In genomic region chr5:36426404-36426803, GRCm38 (mm10) we compare ENCODE assay signal across 12 mouse cellular contexts. TPM values are rescaled to one million over a fixed set of nuclear protein-coding genes. Genes with fewer than 3 reads are reported as not detected.
DNase-seq lines count a peak whose midpoint lies in the region; ATAC-seq lines count a peak whose summit lies in the region.
"Had no signal": no experiment of that assay in that cellular context is flagged by ENCODE, and none has a peak within 500 bp of the region (broad histone marks: within the 10 kb centered on the region; RNA-seq: fewer than 3 reads in every experiment).

No protein-coding gene starts in this region.

- peak; percentile 62 for ATAC-seq in common myeloid progenitor, adult 5-6 weeks (replicated peaks; ENCODE audit: low read depth, poor library complexity, severe bottlenecking)
- no peak for ATAC-seq in hindbrain, embryonic 11.5 days (ENCODE audit: low FRiP score)
- ATAC-seq in heart, embryonic 12.5 days (ENCODE audit: insufficient number of reproducible peaks, low FRiP score): no peak

- 0 out of 2 replicates have a peak, but pooled peaks cover 3% of the 10 kb centered on the region for H3K4me1 ChIP-seq in hindbrain, embryonic 11.5 days (replicated peaks; ENCODE audit: control insufficient read depth, insufficient read depth, low read length)
- peaks cover 6% of the 10 kb centered on the region; the same call in 1 of the 2 replicates for H3K4me1 ChIP-seq in heart, embryonic 12.5 days (replicated peaks)
- H3K4me1 ChIP-seq: liver, embryonic 15.5 days had no signal

- H3K27ac ChIP-seq in hindbrain, embryonic 11.5 days (ENCODE audit: low read depth, low read length): no peak overlapping the region
- no peak overlapping the region for H3K27ac ChIP-seq in heart, embryonic 12.5 days (ENCODE audit: poor library complexity, severe bottlenecking)
- H3K27ac ChIP-seq: hindbrain, embryonic 13.5 days; liver, embryonic 15.5 days had no signal

- H3K27me3 ChIP-seq in hindbrain, embryonic 11.5 days (ENCODE audit: control insufficient read depth, insufficient read depth, low read length): no peaks in the 10 kb centered on the region
- 0 out of 2 replicates have a peak, but pooled peaks cover 14% of the 10 kb centered on the region for H3K27me3 ChIP-seq in heart, embryonic 12.5 days (replicated peaks)
- H3K27me3 ChIP-seq: hindbrain, embryonic 13.5 days; liver, embryonic 15.5 days had no signal

- H3K4me2 ChIP-seq in hindbrain, embryonic 11.5 days (replicated peaks; ENCODE audit: low read depth, low read length): no peak overlapping the region
- no peak overlapping the region for H3K4me2 ChIP-seq in heart, embryonic 12.5 days
- H3K4me2 ChIP-seq: hindbrain, embryonic 13.5 days; liver, embryonic 15.5 days had no signal

- whole genome bisulfite sequencing in hindbrain, embryonic 11.5 days: 78% methylated on average over 5 of the region's 5 CpGs
- 79% methylated on average over 5 of the region's 5 CpGs for WGBS in heart, embryonic 12.5 days

- H3K4me3 ChIP-seq in hindbrain, embryonic 11.5 days (ENCODE audit: low read depth, low read length): no peak overlapping the region
- no peak overlapping the region for H3K4me3 ChIP-seq in heart, embryonic 12.5 days
- H3K4me3 ChIP-seq: hindbrain, embryonic 13.5 days; liver, embryonic 15.5 days had no signal

- H3K36me3 ChIP-seq in hindbrain, embryonic 11.5 days (ENCODE audit: control insufficient read depth, insufficient read depth, low read length): no peaks in the 10 kb centered on the region
- H3K36me3 ChIP-seq in heart, embryonic 12.5 days: no peaks in the 10 kb centered on the region
- H3K36me3 ChIP-seq: hindbrain, embryonic 13.5 days; liver, embryonic 15.5 days had no signal

- DNase-seq in cerebellum, postnatal 25 days: peak; percentile 16 to 32
- DNase-seq in cerebellum, postnatal 36 days: no peak
- peak; percentile 64 to 84 for DNase-seq in kidney, postnatal 25 days
- DNase-seq in left cerebral cortex, postnatal 25 days (ENCODE audit: low spot score in 2 of 2): peak; percentile 52 to 82
- no peak for DNase-seq in hindbrain, embryonic 11.5 days (ENCODE audit: low spot score)
- DNase-seq in urinary bladder, adult 2 months (ENCODE audit: low spot score): no peak
- DNase-seq: cerebellum, adult 9-11 months had no signal

- no peak overlapping the region for H3K9ac ChIP-seq in hindbrain, embryonic 11.5 days (ENCODE audit: low read depth, low read length)
- H3K9ac ChIP-seq in heart, embryonic 12.5 days: no peak overlapping the region
- H3K9ac ChIP-seq: liver, embryonic 15.5 days had no signal

- H3K9me3 ChIP-seq in hindbrain, embryonic 11.5 days (ENCODE audit: control insufficient read depth, low read length): no peaks in the 10 kb centered on the region
- H3K9me3 ChIP-seq in heart, embryonic 12.5 days (replicated peaks): no peaks in the 10 kb centered on the region
- H3K9me3 ChIP-seq: hindbrain, embryonic 13.5 days; liver, embryonic 15.5 days had no signal

- intact Hi-C loops in left cerebral cortex, postnatal 25 days (cut with DNase I): no loop called here

RNA-seq across cellular contexts. Expression of gene Sorcs2, which starts 28.5 kb away (rescaled TPM):
- total RNA-seq in common myeloid progenitor, adult 5-6 weeks (2017): not detected in 2 replicates
- 10 to 100 TPM; 39.2 to 43.8 TPM for total RNA-seq in left cerebral cortex, postnatal 25 days (2021)
- 4.1 and 6.0 TPM in 2 replicates for polyA plus RNA-seq in hindbrain, embryonic 11.5 days (2014; fragmentation: Nextera tagmentation; extraction: Ambion mirVana)
- polyA plus RNA-seq in urinary bladder, adult 2 months (2012; rRNA removed): 15.8 and 20.7 TPM in 2 replicates
- polyA plus RNA-seq in heart, embryonic 12.5 days (2016; fragmentation: Nextera tagmentation; extraction: Ambion mirVana): 12.4 and 14.1 TPM in 2 replicates

RNA-seq across cellular contexts. Expression of gene Grpel1, which starts 38.4 kb away (rescaled TPM):
- total RNA-seq in common myeloid progenitor, adult 5-6 weeks (2017): 26.7 and 37.0 TPM in 2 replicates
- 10 to 100 TPM; 20.7 to 22.7 TPM for total RNA-seq in left cerebral cortex, postnatal 25 days (2021)
- polyA plus RNA-seq in hindbrain, embryonic 11.5 days (2014; fragmentation: Nextera tagmentation; extraction: Ambion mirVana): 52.5 and 57.6 TPM in 2 replicates
- 25.3 and 32.5 TPM in 2 replicates for polyA plus RNA-seq in urinary bladder, adult 2 months (2012; rRNA removed)
- 54.9 and 57.4 TPM in 2 replicates for polyA plus RNA-seq in heart, embryonic 12.5 days (2016; fragmentation: Nextera tagmentation; extraction: Ambion mirVana)

RNA-seq across cellular contexts. Expression of gene Tada2b, which starts 57.7 kb away (rescaled TPM):
- total RNA-seq in common myeloid progenitor, adult 5-6 weeks (2017): 10.8 and 20.3 TPM in 2 replicates
- 10 to 100 TPM; 25.1 to 27.1 TPM for total RNA-seq in left cerebral cortex, postnatal 25 days (2021)
- 4.6 and 4.9 TPM in 2 replicates for polyA plus RNA-seq in hindbrain, embryonic 11.5 days (2014; fragmentation: Nextera tagmentation; extraction: Ambion mirVana)
- 12.6 and 14.3 TPM in 2 replicates for polyA plus RNA-seq in urinary bladder, adult 2 months (2012; rRNA removed)
- polyA plus RNA-seq in heart, embryonic 12.5 days (2016; fragmentation: Nextera tagmentation; extraction: Ambion mirVana): 1.6 and 1.9 TPM in 2 replicates

RNA-seq across cellular contexts. Expression of gene Ccdc96, which starts 58.0 kb away (rescaled TPM):
- total RNA-seq in common myeloid progenitor, adult 5-6 weeks (2017): 0.05 and 0.39 TPM in 2 replicates
- total RNA-seq in left cerebral cortex, postnatal 25 days (2021): 1 to 10 TPM; 1.0 to 1.2 TPM
- polyA plus RNA-seq in hindbrain, embryonic 11.5 days (2014; fragmentation: Nextera tagmentation; extraction: Ambion mirVana): 3.6 and 4.8 TPM in 2 replicates
- polyA plus RNA-seq in urinary bladder, adult 2 months (2012; rRNA removed): 0.17 and 0.32 TPM in 2 replicates
- polyA plus RNA-seq in heart, embryonic 12.5 days (2016; fragmentation: Nextera tagmentation; extraction: Ambion mirVana): 0.28 and 0.29 TPM in 2 replicates
- total RNA-seq: monocyte, adult 5-6 weeks had no signal

Comparison
In these comparisons a context has a peak if more than half of its experiments do, and no peak if none do; other contexts are left out.
1. DNase-seq: peak in cerebellum, postnatal 25 days (2 of 2), kidney, postnatal 25 days (2 of 2) and left cerebral cortex, postnatal 25 days (2 of 2); none in cerebellum, postnatal 36 days (0 of 2), hindbrain, embryonic 11.5 days (single experiment) and urinary bladder, adult 2 months (single experiment).